Mouse (Mus musculus) heart, postnatal 4 days (tissue): Measurements from ENCODE around the gene Ltbr. TPM values are rescaled to one million over a fixed set of nuclear protein-coding genes. Genes with fewer than 3 reads are reported as not detected.

Experiments
- DNase-seq: peaks from one replicate; pipeline ENCODE4 v3.0.0; 2021
- total RNA-seq, 2 experiments: library from RNA; stranded (reverse); gene quantifications; 2 replicates each; pipeline ENCODE4 v1.2.3; 2021

The Ltbr gene
- total RNA-seq, 2 experiments from 2014 or later: 49.2 to 53.7 TPM

- no peak for DNase-seq
These were observed 31.2 kb upstream of the Ltbr start for GRCm38 (mm10) chr6:125344866-125345265.

DNA sequence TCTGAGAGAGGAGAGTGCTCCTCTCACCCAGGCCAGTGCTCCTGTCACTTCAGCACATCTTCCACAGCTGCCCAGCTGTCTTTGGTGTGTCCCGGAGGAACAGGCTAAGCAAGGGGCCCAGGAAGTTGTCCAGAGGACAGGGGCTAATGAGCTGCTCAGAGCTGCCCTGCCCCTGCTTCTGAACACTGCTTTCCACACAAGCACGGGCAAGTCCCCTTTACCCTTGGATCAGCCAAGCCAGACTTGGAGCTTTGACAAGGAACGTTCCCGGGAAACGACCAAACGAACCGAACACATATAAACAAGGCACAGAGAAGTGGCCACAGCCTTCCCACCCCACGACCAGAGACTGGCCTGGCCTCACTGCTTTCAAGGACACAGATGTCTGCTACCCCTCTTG lies 30.4 kb upstream of the Ltbr start:
- peak; percentile 48 for DNase-seq

GRCm38 (mm10) chr6:125342198-125342597 lies 28.5 kb upstream of the Ltbr start:
- no peak for DNase-seq

DNA sequence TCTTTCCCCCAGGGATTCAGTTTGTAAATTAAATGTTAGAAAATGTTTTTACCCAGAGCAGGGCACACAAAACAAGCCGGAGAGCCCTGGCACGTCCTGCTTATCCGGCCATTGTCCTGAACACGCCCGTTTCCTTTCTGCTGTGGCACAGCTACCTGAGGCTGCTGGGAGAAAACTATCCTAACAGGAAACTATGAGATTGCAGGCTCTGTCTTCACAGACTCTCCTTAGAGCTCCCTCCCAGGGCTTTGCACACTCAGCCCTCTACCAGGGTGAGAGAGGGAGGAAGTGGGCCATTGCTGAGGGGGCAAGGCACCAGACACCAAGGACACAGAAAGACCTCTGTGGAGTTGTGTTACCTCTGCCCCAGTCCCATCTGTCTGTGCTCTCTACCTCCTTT lies 26.6 kb upstream of the Ltbr start:
- DNase-seq: no peak

DNA sequence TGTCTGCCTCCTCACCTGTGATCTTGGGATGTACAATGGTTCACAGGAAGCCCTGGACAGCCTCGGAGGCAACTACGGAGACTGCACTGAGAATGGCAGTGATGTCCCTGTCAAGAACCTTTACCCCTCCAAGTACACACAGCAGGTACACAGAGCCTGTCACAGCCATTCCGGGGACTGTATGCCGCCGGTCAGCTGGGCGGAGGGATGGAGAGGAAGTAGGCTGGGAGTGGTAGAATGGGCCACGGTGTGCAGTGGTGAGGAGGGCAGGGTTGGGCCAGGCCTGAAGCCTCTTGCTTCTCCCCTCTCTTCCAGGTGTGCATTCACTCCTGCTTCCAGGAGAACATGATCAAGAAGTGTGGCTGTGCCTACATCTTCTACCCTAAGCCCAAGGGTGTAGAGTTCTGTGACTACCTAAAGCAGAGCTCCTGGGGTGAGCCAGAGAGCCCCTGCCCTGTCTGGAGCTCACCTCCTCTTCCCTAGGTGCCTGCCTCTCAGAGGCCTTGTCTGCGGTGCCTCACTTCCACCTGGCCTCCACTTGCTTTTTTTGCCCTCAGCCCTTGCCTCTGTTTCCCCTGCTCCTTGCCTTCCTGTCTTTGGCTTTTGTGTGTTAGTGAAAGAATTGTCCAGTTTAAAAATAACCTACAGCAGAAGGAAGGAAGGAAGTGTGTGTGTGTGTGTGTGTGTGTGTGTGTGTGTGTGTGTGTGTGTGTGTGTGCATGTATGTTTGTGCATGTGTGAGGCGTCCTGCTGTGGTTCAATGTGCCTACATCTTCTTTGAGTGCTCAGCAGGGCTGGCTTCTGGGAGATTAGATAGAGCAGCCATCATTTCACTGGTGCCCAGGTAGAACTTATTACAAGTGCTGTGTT lies 25.3 kb upstream of the Ltbr start:
- no peak for DNase-seq

DNA sequence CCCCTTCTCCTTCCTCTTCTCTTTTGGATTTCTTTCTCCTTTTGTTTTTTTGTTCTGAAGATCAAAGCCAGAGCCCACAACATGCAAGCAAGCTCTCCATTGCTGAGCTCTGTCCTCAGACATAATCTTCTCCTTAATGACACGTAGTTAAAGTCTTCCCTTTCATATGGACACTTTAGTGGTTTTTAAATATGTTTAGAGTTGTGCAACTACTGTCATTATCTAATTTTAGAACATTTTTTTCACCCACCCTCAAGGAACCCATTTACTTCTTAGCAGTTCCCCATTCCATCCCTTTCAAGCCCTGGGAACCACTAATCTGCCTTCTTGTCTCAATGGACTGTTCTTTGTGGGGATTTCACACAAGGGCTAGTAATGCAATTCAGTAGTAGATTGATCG lies 20.7 kb upstream of the Ltbr start:
- DNase-seq: no peak

- no peak for DNase-seq
These were observed 19.6 kb upstream of the Ltbr start for GRCm38 (mm10) chr6:125333112-125333899.

DNA sequence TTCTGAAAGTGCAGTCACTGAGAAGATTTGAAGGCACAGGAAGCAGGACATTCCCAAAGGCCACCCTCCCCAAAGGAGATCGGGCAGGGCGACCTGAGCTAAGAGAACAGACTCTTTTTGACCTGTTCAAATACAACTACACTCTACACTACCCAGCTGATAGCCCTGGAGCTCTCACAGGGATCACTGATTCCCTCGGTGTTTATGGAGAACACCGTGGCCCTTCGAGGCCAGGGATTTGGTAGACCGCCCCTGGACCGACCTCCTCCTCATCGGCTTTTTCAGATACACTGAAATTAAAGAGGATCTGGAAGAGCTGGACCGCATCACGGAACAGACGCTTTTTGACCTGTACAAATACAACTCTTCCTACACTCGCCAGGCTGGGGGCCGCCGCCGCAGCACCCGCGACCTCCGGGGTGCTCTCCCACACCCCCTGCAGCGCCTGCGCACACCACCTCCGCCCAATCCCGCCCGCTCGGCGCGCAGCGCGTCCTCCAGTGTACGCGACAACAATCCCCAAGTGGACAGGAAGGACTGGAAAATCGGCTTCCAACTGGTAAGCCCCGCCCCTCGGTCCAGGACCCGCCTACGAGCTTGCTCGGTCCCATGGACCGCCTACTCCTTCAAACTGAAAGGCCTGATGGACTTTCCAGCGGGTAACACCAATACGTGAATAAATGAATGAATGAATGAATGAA lies 17.1 kb upstream of the Ltbr start:
- DNase-seq: peak; percentile 94

DNA sequence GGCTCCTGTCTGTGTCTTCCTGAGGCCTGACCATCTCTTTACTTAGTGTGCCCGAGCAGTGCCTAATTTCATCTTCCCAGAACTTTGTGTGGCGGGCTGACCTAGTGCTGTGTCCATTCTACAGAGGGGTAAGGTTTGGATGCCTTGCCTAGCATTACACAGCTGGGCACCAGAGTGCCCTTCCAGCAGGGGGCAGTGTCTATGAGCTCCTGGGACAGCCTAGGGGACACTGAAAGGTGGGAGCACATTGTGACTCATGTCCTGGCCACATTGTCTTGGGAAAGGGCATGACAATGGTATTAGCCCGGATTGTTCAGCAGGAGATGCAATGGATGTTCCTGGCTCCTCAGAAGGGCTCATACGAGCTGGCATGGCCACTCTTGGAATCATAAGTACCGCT lies 14.6 kb upstream of the Ltbr start:
- peak; percentile 59 for DNase-seq

GRCm38 (mm10) chr6:125325337-125325736 lies 11.7 kb upstream of the Ltbr start:
- no peak for DNase-seq

GRCm38 (mm10) chr6:125323547-125323946 lies 9.9 kb upstream of the Ltbr start:
- no peak for DNase-seq

DNA sequence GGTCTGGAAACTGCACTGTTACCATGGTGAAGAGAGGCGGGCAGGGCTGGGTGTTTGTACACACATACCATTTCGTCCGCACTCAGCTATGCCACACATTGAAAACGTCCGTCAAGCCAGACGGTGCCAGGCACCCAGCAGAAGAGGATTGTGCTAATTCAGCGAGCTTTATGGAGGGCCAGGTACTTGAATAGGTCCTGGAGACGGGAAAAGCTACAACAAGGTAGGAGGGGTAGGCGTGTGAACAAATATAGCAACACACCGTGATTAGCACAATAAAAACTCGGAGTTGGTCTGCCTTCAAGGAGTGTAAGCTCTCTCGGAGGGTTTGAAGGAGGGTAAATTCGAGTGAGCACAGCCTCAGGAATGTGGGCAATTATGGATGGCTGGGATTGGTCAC lies 9.1 kb upstream of the Ltbr start:
- no peak for DNase-seq

DNA sequence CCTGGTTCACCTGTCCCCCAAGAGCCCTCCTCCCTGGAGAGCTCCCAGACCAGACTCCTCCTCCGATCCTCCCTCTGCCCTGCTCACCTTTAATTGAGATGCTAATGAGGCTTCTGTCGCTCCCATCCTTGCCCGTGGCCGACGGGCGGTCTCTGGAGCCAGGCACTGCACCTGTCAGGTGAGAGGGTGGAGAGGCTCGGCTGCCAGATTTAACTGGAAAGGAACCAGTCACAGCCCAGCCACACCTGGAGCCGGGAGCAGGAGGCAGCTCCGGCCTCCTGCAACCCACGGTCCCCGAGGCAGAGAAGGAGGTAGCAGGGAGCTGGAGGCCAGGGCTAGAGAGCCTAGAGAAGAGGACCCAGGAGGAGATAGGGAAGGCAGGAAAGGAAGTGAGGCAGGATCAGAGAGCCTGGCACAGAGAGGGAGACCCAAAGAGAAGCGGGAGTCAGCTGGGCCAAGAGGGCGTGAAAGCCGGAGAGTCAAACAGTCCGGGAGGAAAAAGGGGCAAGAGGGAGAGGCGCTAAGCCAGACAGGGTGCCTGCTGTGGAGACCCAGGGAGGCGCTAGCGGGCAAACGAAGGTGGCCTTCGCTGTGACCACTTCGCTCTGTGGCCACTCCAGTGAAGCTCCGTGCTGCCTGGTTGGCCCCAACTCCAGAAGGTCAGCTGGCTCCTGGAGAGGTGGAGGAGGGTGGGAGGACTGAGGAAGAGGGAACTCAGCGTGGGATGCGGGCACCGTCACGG lies 7.6 kb upstream of the Ltbr start:
- no peak for DNase-seq

- DNase-seq: no peak
These were observed 6.6 kb upstream of the Ltbr start, which contains the start of gene Scnn1a for GRCm38 (mm10) chr6:125320323-125320722. Scnn1a (plus strand) TSS chr6:125320659.

GRCm38 (mm10) chr6:125319919-125320296 lies 6.2 kb upstream of the Ltbr start:
- no peak for DNase-seq

- DNase-seq: no peak
These were observed 5.6 kb upstream of the Ltbr start for GRCm38 (mm10) chr6:125318981-125319918.

DNA sequence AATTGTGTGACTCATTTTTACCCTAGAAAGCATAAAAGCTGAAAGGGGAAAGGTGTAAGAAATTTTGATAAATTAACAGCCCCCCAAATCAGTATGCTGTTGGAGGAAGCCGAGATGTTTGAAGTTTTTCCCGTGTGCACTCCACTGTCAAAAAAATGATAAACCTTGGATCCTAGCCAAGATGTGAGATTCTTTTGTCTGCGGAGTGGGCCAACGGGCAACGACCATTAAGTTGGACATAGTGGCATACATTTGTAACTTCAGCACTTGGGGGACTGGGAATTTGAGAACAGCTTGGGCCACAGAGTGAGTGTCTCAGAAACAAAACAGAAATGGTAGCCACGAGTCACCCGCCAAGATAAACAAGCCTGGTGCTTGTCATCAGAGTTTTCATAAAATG lies 3.4 kb upstream of the Ltbr start:
- DNase-seq: no peak

DNA sequence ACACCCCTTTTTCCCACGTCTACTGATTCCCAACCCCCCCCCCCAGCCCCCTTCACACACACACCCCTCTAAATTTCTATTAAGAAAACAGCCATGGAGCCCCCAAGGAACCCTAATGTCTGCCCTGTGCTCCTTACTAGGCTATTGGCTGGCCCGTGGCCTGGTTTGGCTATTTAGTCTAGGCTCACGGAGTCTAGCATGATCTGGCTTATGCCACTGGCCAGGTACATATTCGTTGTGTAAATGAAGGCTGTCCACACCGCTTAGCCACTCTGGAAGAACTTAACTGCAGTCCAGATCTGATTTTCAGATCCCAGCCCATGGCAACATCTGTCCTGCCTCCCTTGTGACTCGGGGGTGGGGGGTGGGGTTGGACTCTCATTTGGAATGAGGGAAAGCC lies 1.1 kb upstream of the Ltbr start:
- no peak for DNase-seq

- DNase-seq: no peak
These were observed 512 bp upstream of the Ltbr start for GRCm38 (mm10) chr6:125314231-125314563.

- DNase-seq: no peak
These were observed 917 bp downstream of the Ltbr start for GRCm38 (mm10) chr6:125312581-125313355.

- DNase-seq: no peak
These were observed 1.5 kb downstream of the Ltbr start for GRCm38 (mm10) chr6:125312171-125312570.
